Mouse (Mus musculus): ENCODE measurements around the gene Stard10. TPM values are rescaled to one million over a fixed set of nuclear protein-coding genes. Genes with fewer than 3 reads are reported as not detected.
A peak's percentile ranks its signal among the peaks of the same experiment; 100 is the strongest.

Stard10 gene
- polyA plus RNA-seq, 1 experiment = 619 TPM

DNA sequence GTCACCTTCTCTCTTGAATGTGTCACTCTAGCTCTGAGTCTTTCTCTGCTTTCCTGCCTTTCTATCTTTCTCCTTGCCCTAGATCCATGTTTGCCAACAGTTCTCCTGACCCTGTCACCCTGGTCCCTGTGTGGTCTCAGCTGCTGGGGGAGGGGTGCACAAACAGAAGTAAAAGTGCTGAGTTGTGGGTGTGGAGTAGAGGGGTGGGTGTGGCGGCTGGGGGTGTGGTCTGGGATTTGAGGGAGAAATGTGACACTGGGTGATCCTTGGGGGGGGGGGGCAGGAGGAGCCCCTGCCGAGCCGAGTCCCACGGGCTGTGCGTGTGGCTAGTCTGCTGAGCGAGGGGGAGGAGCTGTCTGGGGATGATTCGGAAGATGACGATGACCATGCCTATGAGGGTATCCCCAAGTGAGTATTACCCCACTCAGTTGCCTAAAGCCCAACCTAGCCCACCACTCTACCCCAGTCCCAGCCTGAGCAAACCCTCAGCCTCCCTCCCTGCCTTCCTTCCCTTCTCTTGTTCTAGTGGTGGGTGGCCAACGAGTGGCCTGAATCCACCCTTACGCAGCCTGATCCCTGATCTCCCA lies 69.1 kb downstream of the Stard10 start:
- H3K4me3 ChIP-seq (ENCODE audit: control insufficient read depth, low read depth, low read length) = no peak overlapping the region
- no peaks in the 10 kb centered on the region for H3K36me3 ChIP-seq (ENCODE audit: control insufficient read depth, insufficient read depth, low read length)
- H3K27me3 ChIP-seq (ENCODE audit: control insufficient read depth, insufficient read depth, low read length) = no peaks in the 10 kb centered on the region
- TF ChIP-seq CTCF (IDR thresholded peaks at IDR 0.05; ENCODE audit: control insufficient read depth, insufficient read depth, insufficient replicate concordance, low read depth, low read length) = no peak
- TF ChIP-seq POLR2A (IDR thresholded peaks at IDR 0.05; ENCODE audit: control insufficient read depth, low read depth, low read length) = no peak
- H3K27ac ChIP-seq (ENCODE audit: control insufficient read depth, insufficient read depth, low read depth, low read length) = no peak overlapping the region
- H3K4me1 ChIP-seq (ENCODE audit: control insufficient read depth, insufficient read depth, low read length) = no peaks in the 10 kb centered on the region

GRCm38 (mm10) chr7:101389256-101389655 lies 72.4 kb downstream of the Stard10 start:
- Histone ChIP-seq H3K27me3 (ENCODE audit: control insufficient read depth, insufficient read depth, low read length) (no peaks in the 10 kb centered on the region), H3K36me3 (ENCODE audit: control insufficient read depth, insufficient read depth, low read length) (no peaks in the 10 kb centered on the region), H3K27ac (ENCODE audit: control insufficient read depth, insufficient read depth, low read depth, low read length) (no peak overlapping the region), H3K4me1 (ENCODE audit: control insufficient read depth, insufficient read depth, low read length) (peaks cover 4% of the 10 kb centered on the region; the same call in 1 of the 2 replicates), H3K4me3 (ENCODE audit: control insufficient read depth, low read depth, low read length) (no peak overlapping the region)
- no peak for TF ChIP-seq CTCF (IDR thresholded peaks at IDR 0.05; ENCODE audit: control insufficient read depth, insufficient read depth, insufficient replicate concordance, low read depth, low read length)
- no peak for TF ChIP-seq POLR2A (IDR thresholded peaks at IDR 0.05; ENCODE audit: control insufficient read depth, low read depth, low read length)

DNA sequence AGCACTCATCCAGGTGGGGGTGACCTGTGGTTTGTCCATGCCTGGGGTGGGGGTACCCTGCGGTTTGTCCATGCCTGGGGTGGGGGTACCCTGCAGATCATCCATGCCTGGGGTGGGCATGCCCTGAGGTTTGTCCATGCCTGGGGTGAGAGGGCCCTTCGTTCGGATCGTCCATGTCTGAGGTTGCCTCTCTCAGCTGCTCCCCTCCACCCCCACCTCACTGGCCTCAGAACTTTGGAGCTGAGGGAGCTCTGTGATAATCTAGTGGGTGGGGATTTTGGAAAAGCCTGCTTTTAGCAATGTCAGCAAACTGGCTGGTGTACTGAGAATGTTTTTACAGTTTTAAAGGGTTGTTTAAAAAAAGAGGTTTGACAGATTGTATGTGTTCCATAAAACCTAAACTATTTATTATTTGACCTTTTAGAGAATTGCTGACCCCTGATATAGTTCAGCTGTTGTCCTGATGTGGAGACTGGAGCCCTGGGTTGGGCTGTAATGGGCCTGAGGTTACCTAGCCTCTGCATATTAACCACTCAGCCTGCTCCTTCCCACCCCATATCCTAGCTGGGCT lies 75.1 kb downstream of the Stard10 start:
- TF ChIP-seq POLR2A (IDR thresholded peaks at IDR 0.05; ENCODE audit: control insufficient read depth, low read depth, low read length) (no peak), CTCF (IDR thresholded peaks at IDR 0.05; ENCODE audit: control insufficient read depth, insufficient read depth, insufficient replicate concordance, low read depth, low read length) (no peak)
- Histone ChIP-seq H3K36me3 (ENCODE audit: control insufficient read depth, insufficient read depth, low read length) (no peaks in the 10 kb centered on the region), H3K4me1 (ENCODE audit: control insufficient read depth, insufficient read depth, low read length) (peaks cover 4% of the 10 kb centered on the region; the same call in 1 of the 2 replicates), H3K27ac (ENCODE audit: control insufficient read depth, insufficient read depth, low read depth, low read length) (no peak overlapping the region; the same call in 1 of the 2 replicates), H3K4me3 (ENCODE audit: control insufficient read depth, low read depth, low read length) (no peak overlapping the region), H3K27me3 (ENCODE audit: control insufficient read depth, insufficient read depth, low read length) (no peaks in the 10 kb centered on the region)

- H3K36me3 ChIP-seq (ENCODE audit: control insufficient read depth, insufficient read depth, low read length) = no peaks in the 10 kb centered on the region
- H3K27ac ChIP-seq (ENCODE audit: control insufficient read depth, insufficient read depth, low read depth, low read length) = peak overlapping the region; percentile 63
- no peaks in the 10 kb centered on the region for H3K27me3 ChIP-seq (ENCODE audit: control insufficient read depth, insufficient read depth, low read length)
- TF ChIP-seq POLR2A (IDR thresholded peaks at IDR 0.05; ENCODE audit: control insufficient read depth, low read depth, low read length) = no peak
- TF ChIP-seq CTCF (IDR thresholded peaks at IDR 0.05; ENCODE audit: control insufficient read depth, insufficient read depth, insufficient replicate concordance, low read depth, low read length) = no peak
- peaks cover 4% of the 10 kb centered on the region; the same call in 1 of the 2 replicates for H3K4me1 ChIP-seq (ENCODE audit: control insufficient read depth, insufficient read depth, low read length)
- no peak overlapping the region for H3K4me3 ChIP-seq (ENCODE audit: control insufficient read depth, low read depth, low read length)
Measured at GRCm38 (mm10) chr7:101393015-101393414, 76.1 kb downstream of the Stard10 start.

DNA sequence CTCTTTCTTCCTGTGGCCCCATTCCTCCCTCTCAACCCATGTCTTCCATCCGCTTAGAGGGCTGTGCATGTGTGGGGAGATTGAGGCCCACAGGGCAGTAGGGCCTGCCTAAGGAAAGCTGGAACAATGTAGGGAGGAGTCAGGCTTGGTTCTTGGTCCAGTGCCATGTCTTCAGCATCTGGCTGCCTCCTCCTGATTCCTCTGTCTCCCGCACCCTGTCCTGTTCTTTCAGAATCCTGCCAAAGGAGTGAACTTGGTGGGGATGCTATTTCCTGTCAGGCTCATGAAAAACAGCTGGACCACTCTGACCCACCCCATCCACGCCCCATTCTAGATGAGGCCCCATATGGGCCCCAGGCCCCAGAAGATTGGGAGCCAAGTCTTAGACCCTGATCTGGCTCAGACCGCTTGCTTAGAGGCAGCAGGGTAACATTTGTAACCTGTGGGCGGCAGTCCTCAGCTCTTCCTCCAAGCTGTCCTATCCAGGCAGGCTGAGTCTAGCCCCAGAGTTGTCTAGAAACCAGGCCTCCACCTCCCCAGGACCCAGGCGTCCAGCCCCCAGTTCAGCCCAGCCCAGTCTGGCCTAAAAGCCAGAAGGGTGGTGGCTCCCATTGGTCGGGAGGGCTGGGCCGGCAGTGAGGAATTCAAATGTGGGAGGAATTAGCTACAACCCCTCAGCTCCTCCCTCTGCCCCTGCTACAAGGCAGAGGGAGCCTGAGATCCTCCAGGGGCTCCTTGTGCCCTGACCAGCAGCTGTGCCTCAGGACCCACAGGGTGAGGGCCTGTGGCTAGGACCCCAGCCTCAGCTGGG lies 77.0 kb downstream of the Stard10 start:
- Histone ChIP-seq H3K4me1 (ENCODE audit: control insufficient read depth, insufficient read depth, low read length) (peaks cover 4% of the 10 kb centered on the region; the same call in 1 of the 2 replicates), H3K27ac (ENCODE audit: control insufficient read depth, insufficient read depth, low read depth, low read length) (peak overlapping the region; percentile 67), H3K27me3 (ENCODE audit: control insufficient read depth, insufficient read depth, low read length) (no peaks in the 10 kb centered on the region), H3K36me3 (ENCODE audit: control insufficient read depth, insufficient read depth, low read length) (no peaks in the 10 kb centered on the region), H3K4me3 (ENCODE audit: control insufficient read depth, low read depth, low read length) (no peak overlapping the region; the same call in 1 of the 2 replicates)
- TF ChIP-seq CTCF (IDR thresholded peaks at IDR 0.05; ENCODE audit: control insufficient read depth, insufficient read depth, insufficient replicate concordance, low read depth, low read length) = no peak
- TF ChIP-seq POLR2A (IDR thresholded peaks at IDR 0.05; ENCODE audit: control insufficient read depth, low read depth, low read length) = 0 out of 2 replicates have a peak, but pooled peaks have one; percentile 22

GRCm38 (mm10) chr7:101394569-101394968 lies 77.7 kb downstream of the Stard10 start:
- no peak overlapping the region; the same call in 1 of the 2 replicates for H3K4me3 ChIP-seq (ENCODE audit: control insufficient read depth, low read depth, low read length)
- H3K27me3 ChIP-seq (ENCODE audit: control insufficient read depth, insufficient read depth, low read length) = no peaks in the 10 kb centered on the region
- H3K36me3 ChIP-seq (ENCODE audit: control insufficient read depth, insufficient read depth, low read length) = no peaks in the 10 kb centered on the region
- peaks cover 4% of the 10 kb centered on the region; the same call in 1 of the 2 replicates for H3K4me1 ChIP-seq (ENCODE audit: control insufficient read depth, insufficient read depth, low read length)
- no peak for TF ChIP-seq CTCF (IDR thresholded peaks at IDR 0.05; ENCODE audit: control insufficient read depth, insufficient read depth, insufficient replicate concordance, low read depth, low read length)
- TF ChIP-seq POLR2A (IDR thresholded peaks at IDR 0.05; ENCODE audit: control insufficient read depth, low read depth, low read length) = no peak
- H3K27ac ChIP-seq (ENCODE audit: control insufficient read depth, insufficient read depth, low read depth, low read length) = no peak overlapping the region

GRCm38 (mm10) chr7:101395471-101395870 lies 78.6 kb downstream of the Stard10 start:
- TF ChIP-seq CTCF (IDR thresholded peaks at IDR 0.05; ENCODE audit: control insufficient read depth, insufficient read depth, insufficient replicate concordance, low read depth, low read length) = no peak
- TF ChIP-seq POLR2A (IDR thresholded peaks at IDR 0.05; ENCODE audit: control insufficient read depth, low read depth, low read length) = no peak
- H3K4me3 ChIP-seq (ENCODE audit: control insufficient read depth, low read depth, low read length) = no peak overlapping the region
- H3K36me3 ChIP-seq (ENCODE audit: control insufficient read depth, insufficient read depth, low read length) = no peaks in the 10 kb centered on the region
- peaks cover 4% of the 10 kb centered on the region; the same call in 1 of the 2 replicates for H3K4me1 ChIP-seq (ENCODE audit: control insufficient read depth, insufficient read depth, low read length)
- no peaks in the 10 kb centered on the region for H3K27me3 ChIP-seq (ENCODE audit: control insufficient read depth, insufficient read depth, low read length)
- H3K27ac ChIP-seq (ENCODE audit: control insufficient read depth, insufficient read depth, low read depth, low read length) = no peak overlapping the region

Other genes starting within 250 kb of the Stard10 start
- 4.2 and 5.8 TPM in 2 replicates for gene Fchsd2, start 224.2 kb upstream of the Stard10 start, polyA plus RNA-seq (2012; rRNA removed)
- 2.2 and 2.9 TPM in 2 replicates for gene Atg16l2, start 14.8 kb upstream of the Stard10 start, polyA plus RNA-seq (2012; rRNA removed)
- gene Arap1, start 31.0 kb downstream of the Stard10 start, polyA plus RNA-seq (2012; rRNA removed) = 4.9 and 7.9 TPM in 2 replicates
- not detected in 2 replicates for gene Gm45837, start 93.8 kb downstream of the Stard10 start, polyA plus RNA-seq (2012; rRNA removed)
- 7.4 and 10.3 TPM in 2 replicates for gene Pde2a, start 104.6 kb downstream of the Stard10 start, polyA plus RNA-seq (2012; rRNA removed)